Comparison of ENCODE assay signal across 10 mouse cellular contexts in the genomic region with DNA sequence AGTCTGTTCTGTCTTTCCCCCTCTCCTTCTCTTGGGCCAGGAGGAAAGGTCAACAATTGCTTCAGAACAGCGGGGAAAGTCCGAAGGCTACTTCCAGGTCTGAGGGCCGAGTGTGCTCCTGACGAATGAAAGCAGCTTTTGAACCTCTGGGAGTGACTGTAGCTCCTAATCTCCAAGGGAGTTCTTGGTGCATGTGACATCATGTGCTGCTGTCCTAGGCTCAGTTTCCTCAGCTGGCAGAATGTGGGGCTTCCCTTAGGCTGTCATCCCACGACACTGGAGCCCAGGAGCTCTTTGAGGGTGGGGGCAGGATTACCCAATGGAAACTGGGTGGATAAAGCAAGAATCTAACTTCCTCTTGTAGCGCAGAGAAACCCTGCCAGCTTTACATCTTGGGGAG. TPM values are rescaled to one million over a fixed set of nuclear protein-coding genes. Genes with fewer than 3 reads are reported as not detected.
DNase-seq lines count a peak whose midpoint lies in the region; ATAC-seq lines count a peak whose summit lies in the region.
"Had no signal": no experiment of that assay in that cellular context is flagged by ENCODE, and none has a peak within 500 bp of the region (broad histone marks: within the 10 kb centered on the region; RNA-seq: fewer than 3 reads in every experiment).

A gene (minus strand): TSS at position 285 of the 400 bp plus-strand sequence.

- H3K4me1 ChIP-seq in heart, embryonic 10.5 days = peaks cover 15% of the 10 kb centered on the region
- peaks cover 6% of the 10 kb centered on the region; the same call in 1 of the 2 replicates for H3K4me1 ChIP-seq in neural tube, embryonic 11.5 days (ENCODE audit: control insufficient read depth, insufficient read depth, low read length)
- H3K4me1 ChIP-seq in liver, embryonic 11.5 days (replicated peaks; ENCODE audit: control insufficient read depth, insufficient read depth, low read length) = peaks cover 11% of the 10 kb centered on the region

- H3K36me3 ChIP-seq in heart, embryonic 10.5 days = no peaks in the 10 kb centered on the region
- H3K36me3 ChIP-seq in neural tube, embryonic 11.5 days (ENCODE audit: control insufficient read depth, insufficient read depth, low read length) = no peaks in the 10 kb centered on the region
- no peaks in the 10 kb centered on the region for H3K36me3 ChIP-seq in liver, embryonic 11.5 days (ENCODE audit: control insufficient read depth, insufficient read depth, low read length)
- H3K36me3 ChIP-seq: limb, embryonic 15.5 days had no signal

- 75% methylated on average over 6 of the region's 6 CpGs for WGBS in heart, embryonic 10.5 days
- WGBS in neural tube, embryonic 11.5 days = 79% methylated on average over 6 of the region's 6 CpGs
- WGBS in liver, embryonic 11.5 days = 62% methylated on average over 6 of the region's 6 CpGs

- no peak for DNase-seq in heart, embryonic 10.5 days (ENCODE audit: low spot score)
- no peak for DNase-seq in heart, postnatal 14 days
- DNase-seq in neural tube, embryonic 11.5 days (ENCODE audit: low spot score) = no peak
- no peak for DNase-seq in neural tube, embryonic 10.5 days (ENCODE audit: extremely low spot score, low spot score)
- no peak for DNase-seq in liver, embryonic 11.5 days (ENCODE audit: low spot score)
- DNase-seq in adrenal gland, adult 8-10 months = no peak
- no peak for DNase-seq in retina, embryonic 14.5 days (ENCODE audit: low spot score)
- DNase-seq in thymus, postnatal 14 days = no peak
- DNase-seq: adrenal gland, postnatal 14 days had no signal

- peaks cover 16% of the 10 kb centered on the region for H3K27me3 ChIP-seq in heart, embryonic 10.5 days (ENCODE audit: insufficient read depth, poor library complexity, severe bottlenecking)
- peaks cover 4% of the 10 kb centered on the region for H3K27me3 ChIP-seq in neural tube, embryonic 11.5 days (ENCODE audit: control insufficient read depth, insufficient read depth, low read length)
- no peaks in the 10 kb centered on the region for H3K27me3 ChIP-seq in liver, embryonic 11.5 days (replicated peaks; ENCODE audit: control insufficient read depth, insufficient read depth, low read length)

- H3K9ac ChIP-seq in neural tube, embryonic 11.5 days (ENCODE audit: low read length) = no peak within 1 kb of the TSS
- no peak within 1 kb of the TSS for H3K9ac ChIP-seq in liver, embryonic 11.5 days (ENCODE audit: low read depth, low read length)
- H3K9ac ChIP-seq: limb, embryonic 15.5 days had no signal

- ATAC-seq in neural tube, embryonic 11.5 days (ENCODE audit: insufficient read depth, low FRiP score, low TSS enrichment) = no peak
- no peak for ATAC-seq in liver, embryonic 11.5 days (replicated peaks; ENCODE audit: low FRiP score)

- no peak within 1 kb of the TSS for H3K27ac ChIP-seq in heart, embryonic 10.5 days
- no peak within 1 kb of the TSS for H3K27ac ChIP-seq in neural tube, embryonic 11.5 days (ENCODE audit: low read depth, low read length)
- no peak within 1 kb of the TSS for H3K27ac ChIP-seq in liver, embryonic 11.5 days (ENCODE audit: low read depth, low read length)
- H3K27ac ChIP-seq: limb, embryonic 15.5 days had no signal

- H3K9me3 ChIP-seq in heart, embryonic 10.5 days = no peaks in the 10 kb centered on the region
- H3K9me3 ChIP-seq in neural tube, embryonic 11.5 days (ENCODE audit: control insufficient read depth, low read length) = no peaks in the 10 kb centered on the region
- no peaks in the 10 kb centered on the region for H3K9me3 ChIP-seq in liver, embryonic 11.5 days (ENCODE audit: control insufficient read depth, low read length)
- H3K9me3 ChIP-seq: limb, embryonic 15.5 days had no signal

- intact Hi-C loops in heart, postnatal 14 days (cut with DNase I) = no loop called here

- H3K4me3 ChIP-seq in heart, embryonic 10.5 days = no peak within 1 kb of the TSS
- H3K4me3 ChIP-seq in neural tube, embryonic 11.5 days (ENCODE audit: low read depth, low read length) = no peak within 1 kb of the TSS
- H3K4me3 ChIP-seq in liver, embryonic 11.5 days (ENCODE audit: low read depth, low read length) = no peak within 1 kb of the TSS
- H3K4me3 ChIP-seq: limb, embryonic 15.5 days had no signal

- no peak within 1 kb of the TSS for H3K4me2 ChIP-seq in neural tube, embryonic 11.5 days (ENCODE audit: low read depth)
- no peak within 1 kb of the TSS for H3K4me2 ChIP-seq in liver, embryonic 11.5 days
- H3K4me2 ChIP-seq: limb, embryonic 15.5 days had no signal

RNA-seq across cellular contexts. Expression of the gene that starts here (rescaled TPM):
- polyA plus RNA-seq in heart, embryonic 10.5 days (2016; fragmentation: Nextera tagmentation; extraction: Ambion mirVana) = 13.3 and 13.8 TPM in 2 replicates
- total RNA-seq in heart, postnatal 14 days (2021) = 1 to 10 TPM; 1.7 to 1.8 TPM
- polyA plus RNA-seq in neural tube, embryonic 11.5 days (2014; fragmentation: Nextera tagmentation; extraction: Ambion mirVana) = 13.2 and 14.4 TPM in 2 replicates
- 13.4 and 18.1 TPM in 2 replicates for polyA plus RNA-seq in liver, embryonic 11.5 days (2014; fragmentation: Nextera tagmentation; extraction: Ambion mirVana)
- total RNA-seq in adrenal gland, adult 8-10 months (2022) = 1 to 10 TPM; 2.0 to 2.3 (median 2.1) TPM
